Mouse (Mus musculus): Measurements from ENCODE around the gene S100a11. TPM values are rescaled to one million over a fixed set of nuclear protein-coding genes. Genes with fewer than 3 reads are reported as not detected.
A peak's percentile ranks its signal among the peaks of the same experiment; 100 is the strongest.
"Not testable (repeated sequence)": the region's sequence is repeated elsewhere in the genome, so short reads cannot be mapped to it uniquely, and the experiment has no call there.

The S100a11 gene
- total RNA-seq (2021), result 10 to 100 TPM in 1 of 2 experiments, 1 to 10 TPM in 1; 7.2 to 14.6 TPM
- long read RNA-seq, experiment 1, partial matches to known transcripts, result 0 of 2 reads
- long read RNA-seq, experiment 1, other reads (novel, unspliced or antisense), result 0 of 2 reads
- long read RNA-seq, experiment 2, transcript S100a11-201 (3 exons, 511 nt), result major isoform, 5 of 5 reads
- long read RNA-seq, experiment 2, partial matches to known transcripts, result 0 of 5 reads
- long read RNA-seq, experiment 2, other reads (novel, unspliced or antisense), result 0 of 5 reads

- DNase-seq (ENCODE audit: low spot score in 2 of 2), result peak in 1 of 2 experiments; percentile 4
These were observed at the start of gene S100a11 for GRCm38 (mm10) chr3:93520330-93521193. TSS of gene S100a11 (plus strand) at chr3:93520488.

- no peak for DNase-seq (ENCODE audit: low spot score in 2 of 2)
These were observed 40.2 kb upstream of the S100a11 start for GRCm38 (mm10) chr3:93480053-93480452.

- no peak for DNase-seq (ENCODE audit: low spot score in 2 of 2)
These were observed 38.2 kb upstream of the S100a11 start for GRCm38 (mm10) chr3:93481982-93482616.

- no peak for DNase-seq (ENCODE audit: low spot score in 2 of 2)
These were observed 34.7 kb upstream of the S100a11 start for GRCm38 (mm10) chr3:93485611-93486010.

- DNase-seq (ENCODE audit: low spot score in 2 of 2), result no peak
These were observed 31.7 kb upstream of the S100a11 start for GRCm38 (mm10) chr3:93488541-93488940.

GRCm38 (mm10) chr3:93492176-93492575 lies 28.1 kb upstream of the S100a11 start:
- DNase-seq (ENCODE audit: low spot score in 2 of 2), result no peak

GRCm38 (mm10) chr3:93493992-93494391 lies 26.3 kb upstream of the S100a11 start:
- DNase-seq (ENCODE audit: low spot score in 2 of 2), result peak; percentile 51 to 53

- not testable (repeated sequence) for DNase-seq (ENCODE audit: low spot score in 2 of 2)
These were observed 25.5 kb upstream of the S100a11 start for GRCm38 (mm10) chr3:93494774-93495173.

- no peak for DNase-seq (ENCODE audit: low spot score in 2 of 2)
These were observed 23.2 kb upstream of the S100a11 start for GRCm38 (mm10) chr3:93497131-93497530.

GRCm38 (mm10) chr3:93499129-93499528 lies 21.2 kb upstream of the S100a11 start:
- DNase-seq (ENCODE audit: low spot score in 2 of 2), result no peak

GRCm38 (mm10) chr3:93504536-93505189 lies 15.6 kb upstream of the S100a11 start:
- no peak for DNase-seq (ENCODE audit: low spot score in 2 of 2)

GRCm38 (mm10) chr3:93505960-93506863 lies 14.1 kb upstream of the S100a11 start:
- DNase-seq (ENCODE audit: low spot score in 2 of 2), result no peak

GRCm38 (mm10) chr3:93506881-93507325 lies 13.4 kb upstream of the S100a11 start:
- DNase-seq (ENCODE audit: low spot score in 2 of 2), result no peak

GRCm38 (mm10) chr3:93509301-93509700 lies 11.0 kb upstream of the S100a11 start:
- DNase-seq (ENCODE audit: low spot score in 2 of 2), result no peak

GRCm38 (mm10) chr3:93511036-93511435 lies 9.3 kb upstream of the S100a11 start:
- no peak for DNase-seq (ENCODE audit: low spot score in 2 of 2)

- DNase-seq (ENCODE audit: low spot score in 2 of 2), result no peak
These were observed 8.5 kb upstream of the S100a11 start for GRCm38 (mm10) chr3:93511801-93512200.

GRCm38 (mm10) chr3:93512386-93513101 lies 7.7 kb upstream of the S100a11 start:
- DNase-seq (ENCODE audit: low spot score in 2 of 2), result no peak

- DNase-seq (ENCODE audit: low spot score in 2 of 2), result no peak
These were observed 5.7 kb upstream of the S100a11 start for GRCm38 (mm10) chr3:93514628-93515027.

GRCm38 (mm10) chr3:93517343-93517742 lies 2.9 kb upstream of the S100a11 start:
- no peak for DNase-seq (ENCODE audit: low spot score in 2 of 2)
